Mouse (Mus musculus): Measurements from ENCODE around the gene Mrgprb2. TPM values are rescaled to one million over a fixed set of nuclear protein-coding genes. Genes with fewer than 3 reads are reported as not detected.

Gene Mrgprb2
- not detected in 2 replicates for polyA plus RNA-seq (2011; ENCODE audit: insufficient read depth, insufficient read length, low read depth, missing spikeins)

GRCm38 (mm10) chr7:48557986-48558385, at the start of gene Mrgprb2:
Gene Mrgprb2, minus strand, starts transcription at chr7:48558086.
- Histone ChIP-seq H3K36me3 (ENCODE audit: control insufficient read depth, insufficient read depth, low read length, poor library complexity, severe bottlenecking) (no peaks in the 10 kb centered on the region), H3K9ac (ENCODE audit: low read depth, poor library complexity, severe bottlenecking) (no peak within 1 kb of the TSS), H3K27ac (ENCODE audit: insufficient read depth, low read length) (no peak within 1 kb of the TSS), H3K4me3 (ENCODE audit: low read depth, low read length) (no peak within 1 kb of the TSS), H3K4me1 (ENCODE audit: control insufficient read depth, insufficient read depth, low read length) (no peaks in the 10 kb centered on the region), H3K9me3 (replicated peaks; ENCODE audit: control insufficient read depth, insufficient read depth, low read length, poor library complexity, severe bottlenecking) (no peaks in the 10 kb centered on the region; the same call in 1 of the 2 replicates), H3K27me3 (ENCODE audit: control insufficient read depth, insufficient read depth, low read length, poor library complexity, severe bottlenecking) (no peaks in the 10 kb centered on the region)
- TF ChIP-seq POLR2A (IDR thresholded peaks at IDR 0.05; ENCODE audit: insufficient read depth, low read length): no peak
- TF ChIP-seq EP300 (IDR thresholded peaks at IDR 0.05; ENCODE audit: insufficient read depth, low read depth, low read length): no peak
- TF ChIP-seq CTCF (IDR thresholded peaks at IDR 0.05; ENCODE audit: low read depth, low read length): no peak

Other genes starting within 250 kb of the Mrgprb2 start
- gene Mrgprb8, start 169.6 kb downstream of the Mrgprb2 start, polyA plus RNA-seq (2011; ENCODE audit: insufficient read depth, insufficient read length, low read depth, missing spikeins): not detected in 2 replicates
- not detected in 2 replicates for gene Mrgprb1, start 101.7 kb downstream of the Mrgprb2 start, polyA plus RNA-seq (2011; ENCODE audit: insufficient read depth, insufficient read length, low read depth, missing spikeins)
- not detected in 2 replicates for gene Mrgprx2, start 58.8 kb downstream of the Mrgprb2 start, polyA plus RNA-seq (2011; ENCODE audit: insufficient read depth, insufficient read length, low read depth, missing spikeins)
- gene Mrgprb3, start 85.7 kb upstream of the Mrgprb2 start, polyA plus RNA-seq (2011; ENCODE audit: insufficient read depth, insufficient read length, low read depth, missing spikeins): not detected in 2 replicates
- gene Zdhhc13, start 230.9 kb upstream of the Mrgprb2 start, polyA plus RNA-seq (2011; ENCODE audit: insufficient read depth, insufficient read length, low read depth, missing spikeins): 51.2 and 52.1 TPM in 2 replicates